Comparison of ENCODE assay signal across 25 mouse cellular contexts in the genomic region with DNA sequence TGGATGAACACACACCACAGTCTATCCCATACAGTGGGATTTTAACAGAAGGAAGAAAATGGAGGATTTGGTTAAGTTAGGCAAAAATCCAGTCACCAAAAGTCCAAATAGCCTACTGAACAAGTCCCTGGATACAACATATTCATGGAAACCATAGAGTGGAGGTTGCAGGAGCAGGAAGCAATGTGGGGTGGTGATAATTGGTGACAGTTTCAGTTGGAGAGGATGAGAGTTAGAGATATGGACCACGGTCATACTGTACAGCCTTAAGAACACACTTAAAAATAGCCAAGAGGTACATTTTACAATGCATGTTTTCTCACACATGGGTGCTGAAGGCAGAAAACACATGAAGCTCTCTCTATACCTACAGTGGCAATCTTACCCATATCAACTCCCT. TPM values are rescaled to one million over a fixed set of nuclear protein-coding genes. Genes with fewer than 3 reads are reported as not detected.
DNase-seq lines count a peak whose midpoint lies in the region; TF ChIP-seq lines count a peak whose summit lies in the region.
"Had no signal": no experiment of that assay in that cellular context is flagged by ENCODE, and none has a peak within 500 bp of the region (broad histone marks: within the 10 kb centered on the region; RNA-seq: fewer than 3 reads in every experiment).

No protein-coding gene starts in this region.

- H3K4me3 ChIP-seq in MEL (ENCODE audit: control insufficient read depth in 1 of 2, insufficient read depth in 1 of 2, low read depth in 2 of 2, low read length in 2 of 2) = no peak overlapping the region
- no peak overlapping the region for H3K4me3 ChIP-seq in small intestine, adult 2 months (ENCODE audit: low read depth, low read length)
- H3K4me3 ChIP-seq: embryonic facial prominence, embryonic 10.5 days; embryonic facial prominence, embryonic 12.5 days; forebrain, embryonic 13.5 days had no signal

- WGBS in small intestine, adult 2 months = 72% methylated on average over 1 of the region's 1 CpGs

- peak; percentile 52 to 76 for TF ChIP-seq EP300 in MEL (IDR thresholded peaks at IDR 0.05; ENCODE audit: low read depth in 1 of 2, low read length in 2 of 2)

- TF ChIP-seq CTCF in MEL (IDR thresholded peaks at IDR 0.05 in 2 of 3, conservative IDR thresholded peaks at IDR 0.05 in 1 of 3; ENCODE audit: control insufficient read depth in 1 of 3, insufficient read depth in 1 of 3, low read depth in 2 of 3, low read length in 3 of 3, poor library complexity in 1 of 3, severe bottlenecking in 1 of 3) = no peak
- no peak for TF ChIP-seq CTCF in small intestine, adult 2 months (IDR thresholded peaks at IDR 0.05; ENCODE audit: extremely low read depth, insufficient read length, insufficient replicate concordance, low read depth, low read length)

- H3K79me2 ChIP-seq in MEL (ENCODE audit: control insufficient read depth, insufficient read depth, low read length, poor library complexity) = no peaks in the 10 kb centered on the region

- no peak overlapping the region for H3K9ac ChIP-seq in MEL (ENCODE audit: control insufficient read depth, low read depth, low read length, poor library complexity, severe bottlenecking)
- H3K9ac ChIP-seq: embryonic facial prominence, embryonic 12.5 days; forebrain, embryonic 13.5 days had no signal

- H3K36me3 ChIP-seq in MEL (ENCODE audit: control insufficient read depth in 1 of 2, insufficient read depth in 2 of 2, low read length in 2 of 2) = peaks cover 0 to 3% of the 10 kb centered on the region in 2 experiments; a peak in 2 of 4 replicates
- peaks cover 55% of the 10 kb centered on the region for H3K36me3 ChIP-seq in small intestine, adult 2 months (ENCODE audit: control insufficient read depth, insufficient read depth, low read length)
- H3K36me3 ChIP-seq: embryonic facial prominence, embryonic 10.5 days; embryonic facial prominence, embryonic 12.5 days had no signal

- H3K9me3 ChIP-seq in MEL (replicated peaks; ENCODE audit: insufficient read depth, low read length) = no peaks in the 10 kb centered on the region
- H3K9me3 ChIP-seq: embryonic facial prominence, embryonic 10.5 days; embryonic facial prominence, embryonic 12.5 days; forebrain, embryonic 13.5 days had no signal

- no peak for TF ChIP-seq POLR2A in MEL (IDR thresholded peaks at IDR 0.05; ENCODE audit: control insufficient read depth in 1 of 2, insufficient read depth in 1 of 2, low read depth in 1 of 2, low read length in 2 of 2, poor library complexity in 1 of 2)
- no peak for TF ChIP-seq POLR2A in small intestine, adult 2 months (IDR thresholded peaks at IDR 0.05; ENCODE audit: low read depth, low read length)

- TF ChIP-seq RAD21 in MEL (IDR thresholded peaks at IDR 0.05; ENCODE audit: low read depth, low read length) = no peak

- no peaks in the 10 kb centered on the region; a peak in 1 of 4 replicates for H3K27me3 ChIP-seq in MEL (ENCODE audit: control insufficient read depth in 1 of 2, insufficient read depth in 2 of 2, low read length in 2 of 2)
- no peaks in the 10 kb centered on the region for H3K27me3 ChIP-seq in small intestine, adult 2 months (ENCODE audit: control insufficient read depth, insufficient read depth, low read length)
- H3K27me3 ChIP-seq: embryonic facial prominence, embryonic 12.5 days had no signal

- H3K27ac ChIP-seq in MEL (ENCODE audit: control insufficient read depth, low read depth, low read length) = no peak overlapping the region
- peak overlapping the region; percentile 35; the same call in 1 of the 2 replicates for H3K27ac ChIP-seq in small intestine, adult 2 months (ENCODE audit: insufficient read depth, low read depth, low read length)
- H3K27ac ChIP-seq: embryonic facial prominence, embryonic 10.5 days; embryonic facial prominence, embryonic 12.5 days; forebrain, embryonic 13.5 days had no signal

- peak; percentile 23 for DNase-seq in MEL (ENCODE audit: low read depth, low spot score)
- peak; percentile 10 for DNase-seq in MEL-GATA-1-ER (ENCODE audit: extremely low read depth, low read depth)
- no peak for DNase-seq in embryo, embryonic 10 days (ENCODE audit: low spot score)
- no peak for DNase-seq in spleen, postnatal 4 days (ENCODE audit: low spot score in 2 of 2)
- DNase-seq: adrenal gland, adult 2 months; adrenal gland, postnatal 10 days; adrenal gland, postnatal 25 days; cerebellum, adult 11 months; cerebellum, adult 18-20 months; cerebellum, adult 8-10 months; cerebellum, adult 9-11 months; cerebellum, postnatal 14 days; cerebellum, postnatal 36 days had no signal

- peaks cover 0 to 5% of the 10 kb centered on the region in 2 experiments; a peak in 1 of 4 replicates for H3K4me1 ChIP-seq in MEL (ENCODE audit: control insufficient read depth in 1 of 2, insufficient read depth in 2 of 2, low read length in 2 of 2)
- peaks cover 12% of the 10 kb centered on the region; the same call in 1 of the 2 replicates for H3K4me1 ChIP-seq in small intestine, adult 2 months (ENCODE audit: control insufficient read depth, insufficient read depth, insufficient read length, low read length)
- H3K4me1 ChIP-seq: embryonic facial prominence, embryonic 10.5 days; embryonic facial prominence, embryonic 12.5 days; forebrain, embryonic 13.5 days had no signal

TF ChIP-seq in MEL, 35 proteins besides CTCF, POLR2A, EP300 and RAD21:
- TF ChIP-seq TCF12 (IDR thresholded peaks at IDR 0.05; ENCODE audit: low read depth, low read length) (0 out of 2 replicates have a peak, but pooled peaks have one; percentile 51), ELF1 (IDR thresholded peaks at IDR 0.05; ENCODE audit: low read depth, low read length) (no peak), MAZ (IDR thresholded peaks at IDR 0.05; ENCODE audit: low read depth, low read length) (no peak), MYB (IDR thresholded peaks at IDR 0.05; ENCODE audit: low read depth, low read length) (peak; percentile 66; the same call in 1 of the 2 replicates), GATA1 (IDR thresholded peaks at IDR 0.05; ENCODE audit: low read depth, low read length) (no peak), GABPA (IDR thresholded peaks at IDR 0.05; ENCODE audit: low read depth, low read length) (no peak), MAFK (IDR thresholded peaks at IDR 0.05; ENCODE audit: borderline replicate concordance, low read depth, low read length) (no peak), BHLHE40 (IDR thresholded peaks at IDR 0.05; ENCODE audit: borderline replicate concordance, low read depth, low read length) (no peak), RCOR1 (IDR thresholded peaks at IDR 0.05; ENCODE audit: low read depth, low read length) (no peak), UBTF (IDR thresholded peaks at IDR 0.05; ENCODE audit: borderline replicate concordance, insufficient read depth, low read depth, low read length) (no peak), ZC3H11A (IDR thresholded peaks at IDR 0.05; ENCODE audit: low read depth, low read length) (no peak), MAX (IDR thresholded peaks at IDR 0.05; ENCODE audit: low read length) (no peak), NRF1 (IDR thresholded peaks at IDR 0.05; ENCODE audit: insufficient read depth, low read depth, low read length, poor library complexity, severe bottlenecking) (no peak), MYC (IDR thresholded peaks at IDR 0.05; ENCODE audit: low read depth, low read length) (no peak), ZKSCAN1 (IDR thresholded peaks at IDR 0.05; ENCODE audit: low read depth, low read length) (no peak)
TF ChIP-seq in MEL: peak in this region for 2.

RNA-seq across cellular contexts. Expression of a gene that starts 9.7 kb away (rescaled TPM):
- total RNA-seq in MEL (2012; rRNA removed) = not detected in 2 replicates
- polyA plus RNA-seq in MEL (2012; ENCODE audit: insufficient read depth in 1 of 2, insufficient read length in 2 of 2, low read depth in 1 of 2, low replicate concordance in 2 of 2, missing spikeins in 1 of 2) = not detected
- 246 and 934 TPM in 2 replicates for polyA plus RNA-seq in small intestine, adult 2 months (2012; rRNA removed)
- polyA plus RNA-seq: C2C12; forebrain, embryonic 11.5 days had no signal

RNA-seq across cellular contexts. Expression of a gene that starts 17.1 kb away (rescaled TPM):
- total RNA-seq in MEL (2012; rRNA removed) = not detected in 2 replicates
- not detected for polyA plus RNA-seq in MEL (2012; ENCODE audit: insufficient read depth in 1 of 2, insufficient read length in 2 of 2, low read depth in 1 of 2, low replicate concordance in 2 of 2, missing spikeins in 1 of 2)
- polyA plus RNA-seq in small intestine, adult 2 months (2012; rRNA removed) = 0.19 and 0.81 TPM in 2 replicates
- total RNA-seq: adrenal gland, adult 2 months; adrenal gland, postnatal 10 days; adrenal gland, postnatal 25 days; common myeloid progenitor, adult 5-6 weeks; ES-E14 had no signal
- polyA plus RNA-seq: adrenal gland, adult 2 months; brain, embryonic 14.5 days; C2C12; embryonic facial prominence, embryonic 10.5 days; embryonic facial prominence, embryonic 12.5 days; embryonic facial prominence, embryonic 14.5 days; forebrain, embryonic 11.5 days; forebrain, embryonic 13.5 days; forebrain, embryonic 16.5 days; frontal cortex, adult 2 months had no signal

RNA-seq across cellular contexts. Expression of a gene that starts 37.9 kb away (rescaled TPM):
- 3.1 and 3.5 TPM in 2 replicates for total RNA-seq in MEL (2012; rRNA removed)
- 1 to 10 TPM in 1 of 2 experiments, not detected in 1; 6.9 TPM for polyA plus RNA-seq in MEL (2012; ENCODE audit: insufficient read depth in 1 of 2, insufficient read length in 2 of 2, low read depth in 1 of 2, low replicate concordance in 2 of 2, missing spikeins in 1 of 2)
- polyA plus RNA-seq in small intestine, adult 2 months (2012; rRNA removed) = 74.3 and 147 TPM in 2 replicates

Comparison
In these comparisons a context has a peak if more than half of its experiments do, and no peak if none do; other contexts are left out.
1. DNase-seq: peak in MEL (single experiment) and MEL-GATA-1-ER (single experiment); none in embryo, embryonic 10 days (single experiment) and spleen, postnatal 4 days (0 of 2).
2. RNA of a gene that starts 9.7 kb away (polyA plus RNA-seq): 246 to 934 TPM in small intestine, adult 2 months; not detected in MEL; every median in the first group is over 100 times any median in the second.